Mouse (Mus musculus) retina, embryonic 14.5 days (tissue): ENCODE results near the gene Zfp654.

Source experiments
- DNase-seq: peaks from one replicate; pipeline ENCODE4 v3.0.0-alpha.2; 2015; ENCODE audit warnings: low spot score

The Zfp654 gene

DNA sequence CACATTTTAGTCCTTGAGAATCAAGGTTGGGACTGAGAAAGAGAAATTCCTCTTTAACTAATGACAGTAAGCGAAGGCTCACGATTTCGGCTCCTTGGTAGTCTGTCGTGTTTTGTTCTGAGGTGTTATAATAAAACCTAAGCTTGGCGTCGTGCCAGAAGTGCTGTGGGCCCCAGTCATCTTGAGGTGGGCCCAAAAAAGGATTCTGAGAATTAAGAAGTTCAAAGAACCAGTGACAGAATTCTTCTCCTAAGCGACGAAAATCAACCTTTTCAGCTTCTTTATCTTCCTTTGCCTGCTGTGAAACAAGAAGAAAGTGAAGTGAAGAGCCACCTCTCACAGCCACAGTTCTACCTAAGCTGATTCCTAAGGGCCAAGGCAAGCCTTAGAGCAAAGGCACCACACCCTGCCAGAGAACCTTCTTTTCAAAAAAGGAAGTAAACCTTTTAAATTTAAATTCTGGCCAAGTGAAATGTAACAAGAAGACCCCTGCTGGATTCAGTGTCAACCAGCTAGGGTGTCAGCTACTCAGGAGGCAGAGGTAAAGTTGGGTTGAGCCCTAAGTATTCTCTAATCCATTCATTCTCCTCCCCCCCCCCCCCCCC is 84.7 kb downstream of the Zfp654 start:
- no peak for DNase-seq

GRCm38 (mm10) chr16:64759245-64759626 is 92.2 kb downstream of the Zfp654 start:
- no peak for DNase-seq

- DNase-seq: no peak
These were observed 92.7 kb downstream of the Zfp654 start for GRCm38 (mm10) chr16:64758561-64759244.

DNA sequence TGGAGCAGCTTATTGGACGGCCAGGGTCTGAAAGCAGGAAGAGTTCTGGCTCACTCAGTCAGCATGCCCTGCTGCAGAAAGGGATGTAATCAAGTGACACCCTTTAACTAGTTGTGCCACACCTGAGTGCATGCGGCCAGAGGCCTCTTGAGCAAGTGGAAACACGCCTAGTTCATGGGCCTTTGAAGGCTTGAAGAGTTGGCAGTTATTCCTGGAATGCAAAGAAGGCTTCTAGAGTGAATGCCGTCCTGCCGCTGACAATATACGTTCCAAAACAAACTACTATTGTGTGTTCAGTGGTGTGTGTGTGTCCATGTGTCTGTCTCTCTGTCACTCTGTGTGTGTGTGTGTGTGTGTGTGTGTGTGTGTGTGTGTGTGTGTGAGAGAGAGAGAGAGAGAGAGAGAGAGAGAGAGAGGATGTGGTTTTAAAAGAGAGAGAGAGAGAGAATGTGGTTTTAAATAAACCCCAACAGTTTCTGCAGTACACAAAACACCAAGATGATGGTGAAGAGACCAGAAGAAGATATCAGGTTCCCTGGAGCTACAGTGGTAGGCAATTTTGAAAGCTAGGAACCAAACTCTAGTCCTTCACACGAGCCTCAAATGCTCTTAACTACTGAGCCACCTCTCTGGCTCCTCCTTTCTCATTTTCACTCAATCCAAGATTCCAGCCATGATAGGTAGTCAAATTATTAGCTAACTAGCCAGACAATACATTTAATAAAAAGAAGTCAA is 93.6 kb downstream of the Zfp654 start:
- DNase-seq: no peak

DNA sequence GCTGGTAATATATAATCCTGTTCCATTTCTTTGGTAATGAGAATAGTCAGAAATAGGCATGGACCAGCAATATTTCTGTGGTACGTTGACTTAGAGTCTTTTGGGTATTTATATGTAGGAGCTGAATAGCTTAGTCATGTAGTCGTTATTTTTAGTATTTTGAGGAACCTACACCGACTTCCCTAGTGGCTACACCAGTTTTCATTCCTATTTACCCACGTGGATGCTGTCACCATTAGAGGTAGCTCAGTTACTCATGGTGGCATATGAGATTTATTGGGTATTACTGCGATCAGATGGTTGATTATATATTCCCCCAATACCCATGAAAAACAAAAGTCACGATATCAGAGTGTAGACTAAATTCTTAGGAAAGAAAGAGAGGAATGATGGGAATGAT is 95.1 kb downstream of the Zfp654 start:
- no peak for DNase-seq

DNA sequence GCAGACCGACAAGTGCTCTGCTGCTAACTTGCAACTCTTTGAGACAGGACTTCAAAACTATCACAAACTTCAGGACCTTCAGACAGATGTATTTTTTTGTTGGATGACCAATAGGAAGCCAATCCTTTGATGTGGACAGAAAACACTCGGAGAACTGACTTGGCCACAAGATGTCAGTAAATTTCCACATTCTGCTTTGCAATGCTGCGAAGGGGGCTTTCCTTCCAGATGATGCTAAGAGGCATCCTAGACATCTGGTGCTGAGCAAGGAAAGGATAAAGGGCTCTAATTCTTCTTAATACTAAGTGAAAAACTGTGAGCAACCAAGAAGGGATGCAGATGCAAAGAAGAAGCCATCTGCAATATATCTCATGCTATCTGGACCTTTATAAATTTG is 96.7 kb downstream of the Zfp654 start:
- DNase-seq: peak; percentile 77

DNA sequence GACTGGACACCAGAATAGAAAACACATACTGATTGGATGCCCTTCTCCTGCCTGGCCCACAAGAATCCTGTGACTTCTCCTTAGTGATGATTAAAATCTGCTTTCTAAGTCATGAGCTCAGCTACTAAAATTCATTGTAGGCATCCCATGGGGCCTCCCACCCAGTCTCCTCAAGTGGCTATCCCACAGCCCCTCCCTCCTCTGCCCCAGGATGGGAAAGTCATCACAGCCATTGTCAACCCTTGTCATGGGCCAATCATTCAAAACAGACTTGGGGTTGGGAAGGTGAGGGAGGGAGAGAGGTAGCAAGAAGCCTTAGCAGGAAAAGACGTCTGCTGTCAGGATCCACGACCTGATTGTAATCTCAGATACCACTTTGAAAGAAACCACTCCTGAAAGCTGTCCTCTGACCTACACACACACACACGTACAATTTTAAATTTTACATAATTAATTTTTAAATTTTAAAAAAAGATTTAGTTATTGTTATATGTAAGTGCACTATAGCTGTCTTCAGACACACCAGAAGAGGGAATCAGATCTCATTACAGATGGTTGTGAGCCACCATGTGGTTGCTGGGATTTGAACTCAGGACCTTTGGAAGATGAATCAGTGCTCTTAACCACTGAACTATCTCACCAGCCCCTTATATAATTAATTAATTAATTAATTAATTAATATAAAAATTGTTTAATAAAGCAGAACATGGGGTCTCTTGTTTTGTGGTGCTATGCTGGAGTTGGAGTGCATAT is 97.3 kb downstream of the Zfp654 start:
- DNase-seq: no peak

DNA sequence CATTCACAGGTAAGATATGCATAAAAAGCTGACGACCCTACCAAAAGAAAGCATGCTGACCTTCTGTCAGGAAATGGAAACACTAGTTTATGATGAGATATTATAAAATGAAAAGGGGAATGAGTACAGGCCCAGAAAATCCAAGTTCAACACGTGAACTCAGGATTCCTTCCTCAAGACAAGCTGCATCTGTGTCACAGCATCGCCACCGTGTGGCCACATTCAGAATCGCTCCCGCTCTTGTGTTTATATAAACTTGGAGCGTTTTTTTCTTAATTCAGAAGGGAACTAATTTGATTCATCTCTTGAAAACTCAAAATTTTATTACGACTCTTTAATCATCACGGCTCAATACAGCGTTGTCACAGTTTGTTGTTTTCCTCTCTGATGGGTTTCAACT is 103.2 kb downstream of the Zfp654 start:
- peak; percentile 89 for DNase-seq

GRCm38 (mm10) chr16:64745089-64745488 is 106.4 kb downstream of the Zfp654 start:
- DNase-seq: no peak

- no peak for DNase-seq
These were observed 114.2 kb downstream of the Zfp654 start for GRCm38 (mm10) chr16:64737289-64737688.
